23 mouse cellular contexts compared by ENCODE assay signal in genomic region chr4:142329600-142329999, GRCm38 (mm10).
DNase-seq lines count a peak whose midpoint lies in the region; ATAC-seq and TF ChIP-seq lines count a peak whose summit lies in the region.
"Had no signal": no experiment of that assay in that cellular context is flagged by ENCODE, and none has a peak within 500 bp of the region (broad histone marks: within the 10 kb centered on the region; RNA-seq: fewer than 3 reads in every experiment).

No protein-coding gene starts in this region.

- TF ChIP-seq POLR2A in lung, adult 2 months (IDR thresholded peaks at IDR 0.05; ENCODE audit: borderline replicate concordance, extremely low read depth, low read depth, low read length): no peak
- TF ChIP-seq POLR2A in cortical plate, adult 2 months (IDR thresholded peaks at IDR 0.05; ENCODE audit: extremely low read depth, insufficient read depth, low read length): no peak

- no peaks in the 10 kb centered on the region for H3K27me3 ChIP-seq in intestine, postnatal 0 days (replicated peaks; ENCODE audit: control insufficient read depth, insufficient read depth, low read length)
- no peaks in the 10 kb centered on the region for H3K27me3 ChIP-seq in intestine, embryonic 16.5 days (replicated peaks; ENCODE audit: control insufficient read depth, insufficient read depth, low read length)
- no peaks in the 10 kb centered on the region for H3K27me3 ChIP-seq in lung, postnatal 0 days (replicated peaks; ENCODE audit: insufficient read depth, low read length)
- H3K27me3 ChIP-seq: heart, embryonic 15.5 days; hindbrain, embryonic 15.5 days; intestine, embryonic 15.5 days; limb, embryonic 15.5 days; liver, embryonic 13.5 days had no signal

- no peak overlapping the region for H3K4me3 ChIP-seq in intestine, postnatal 0 days (ENCODE audit: low read depth, low read length)
- no peak overlapping the region for H3K4me3 ChIP-seq in intestine, embryonic 16.5 days (ENCODE audit: low read length)
- no peak overlapping the region for H3K4me3 ChIP-seq in lung, postnatal 0 days (ENCODE audit: low read depth, low read length)
- H3K4me3 ChIP-seq in lung, adult 2 months (replicated peaks; ENCODE audit: extremely low read depth, low read depth, low read length): no peak overlapping the region
- no peak overlapping the region for H3K4me3 ChIP-seq in cortical plate, adult 2 months (ENCODE audit: insufficient read depth, low read length)
- H3K4me3 ChIP-seq: erythroblast, embryonic 14.5 days; heart, embryonic 10.5 days; heart, embryonic 15.5 days; hindbrain, embryonic 15.5 days; intestine, embryonic 15.5 days; limb, embryonic 10.5 days; limb, embryonic 15.5 days; liver, embryonic 13.5 days had no signal

- no peak for ATAC-seq in cerebellum, adult (ENCODE audit: insufficient number of reproducible peaks, low FRiP score, low TSS enrichment)
- no peak for ATAC-seq in intestine, postnatal 0 days
- ATAC-seq in intestine, embryonic 16.5 days: no peak
- ATAC-seq in lung, postnatal 0 days: no peak
- no peak for ATAC-seq in inflammation-experienced regulatory T-cells, adult 6 months
- ATAC-seq: intestine, embryonic 15.5 days had no signal

- TF ChIP-seq EP300 in lung, postnatal 0 days (IDR thresholded peaks at IDR 0.05): no peak

- no peak overlapping the region for H3K9ac ChIP-seq in intestine, postnatal 0 days (ENCODE audit: low read depth, low read length)
- H3K9ac ChIP-seq in intestine, embryonic 16.5 days (ENCODE audit: low read depth, low read length): no peak overlapping the region
- no peak overlapping the region for H3K9ac ChIP-seq in lung, postnatal 0 days (replicated peaks; ENCODE audit: low read depth)
- H3K9ac ChIP-seq: heart, embryonic 15.5 days; hindbrain, embryonic 15.5 days; intestine, embryonic 15.5 days; limb, embryonic 15.5 days; liver, embryonic 13.5 days had no signal

- peak; percentile 49 for TF ChIP-seq CTCF in intestine, postnatal 0 days (IDR thresholded peaks at IDR 0.05; ENCODE audit: low read depth)
- peak; percentile 7; the same call in 1 of the 2 replicates for TF ChIP-seq CTCF in lung, postnatal 0 days (IDR thresholded peaks at IDR 0.05)
- TF ChIP-seq CTCF in lung, adult 2 months (IDR thresholded peaks at IDR 0.05; ENCODE audit: insufficient read depth, low read length): no peak
- 0 out of 2 replicates have a peak, but pooled peaks have one; percentile 4 for TF ChIP-seq CTCF in cortical plate, adult 2 months (IDR thresholded peaks at IDR 0.05; ENCODE audit: extremely low read depth, insufficient read depth, low read length)

- no peak overlapping the region for H3K27ac ChIP-seq in intestine, postnatal 0 days (ENCODE audit: low read depth, low read length)
- no peak overlapping the region for H3K27ac ChIP-seq in intestine, embryonic 16.5 days (ENCODE audit: low read length)
- H3K27ac ChIP-seq in lung, postnatal 0 days (ENCODE audit: low read length): no peak overlapping the region
- no peak overlapping the region for H3K27ac ChIP-seq in cortical plate, adult 2 months (ENCODE audit: insufficient read depth, low read length)
- H3K27ac ChIP-seq: heart, embryonic 10.5 days; heart, embryonic 15.5 days; hindbrain, embryonic 15.5 days; intestine, embryonic 15.5 days; limb, embryonic 10.5 days; limb, embryonic 15.5 days; liver, embryonic 13.5 days had no signal

- DNase-seq in cerebellum, postnatal 14 days: peak; percentile 52 to 54
- no peak for DNase-seq in lung, postnatal 0 days (ENCODE audit: low spot score)
- no peak for DNase-seq in lung, adult 2 months
- DNase-seq: adrenal gland, postnatal 14 days; gastrocnemius, postnatal 10 days; heart, postnatal 36 days; kidney, adult 9 months; liver, embryonic 13.5 days; lung, adult 18-20 months; thymus, postnatal 14 days had no signal

- H3K36me3 ChIP-seq in intestine, postnatal 0 days (ENCODE audit: control insufficient read depth, insufficient read depth): no peaks in the 10 kb centered on the region
- no peaks in the 10 kb centered on the region for H3K36me3 ChIP-seq in intestine, embryonic 16.5 days (ENCODE audit: control insufficient read depth, insufficient read depth, low read length)
- no peaks in the 10 kb centered on the region for H3K36me3 ChIP-seq in lung, postnatal 0 days (ENCODE audit: insufficient read depth, low read length)
- H3K36me3 ChIP-seq: heart, embryonic 10.5 days; heart, embryonic 15.5 days; hindbrain, embryonic 15.5 days; intestine, embryonic 15.5 days; limb, embryonic 10.5 days; limb, embryonic 15.5 days; liver, embryonic 13.5 days had no signal

- 0 out of 2 replicates have a peak, but pooled peaks cover 3% of the 10 kb centered on the region for H3K9me3 ChIP-seq in intestine, postnatal 0 days (ENCODE audit: control insufficient read depth)
- H3K9me3 ChIP-seq in intestine, embryonic 16.5 days (ENCODE audit: control insufficient read depth, low read length): peaks cover 4% of the 10 kb centered on the region; the same call in 1 of the 2 replicates
- H3K9me3 ChIP-seq in lung, postnatal 0 days (ENCODE audit: low read length): no peaks in the 10 kb centered on the region
- H3K9me3 ChIP-seq: heart, embryonic 15.5 days; hindbrain, embryonic 15.5 days; intestine, embryonic 15.5 days; limb, embryonic 10.5 days; limb, embryonic 15.5 days; liver, embryonic 13.5 days had no signal

- no peak overlapping the region for H3K4me2 ChIP-seq in intestine, postnatal 0 days (replicated peaks; ENCODE audit: low read depth)
- no peak overlapping the region for H3K4me2 ChIP-seq in intestine, embryonic 16.5 days (ENCODE audit: low read depth, low read length)
- no peak overlapping the region for H3K4me2 ChIP-seq in lung, postnatal 0 days (replicated peaks; ENCODE audit: low read depth, low read length)
- H3K4me2 ChIP-seq: heart, embryonic 15.5 days; hindbrain, embryonic 15.5 days; intestine, embryonic 15.5 days; limb, embryonic 15.5 days; liver, embryonic 13.5 days; midbrain, embryonic 11.5 days had no signal

- H3K4me1 ChIP-seq in intestine, postnatal 0 days (replicated peaks; ENCODE audit: control insufficient read depth, insufficient read depth, low read length): no peaks in the 10 kb centered on the region
- H3K4me1 ChIP-seq in intestine, embryonic 16.5 days (ENCODE audit: control insufficient read depth, insufficient read depth, low read length): 0 out of 2 replicates have a peak, but pooled peaks cover 4% of the 10 kb centered on the region
- no peaks in the 10 kb centered on the region for H3K4me1 ChIP-seq in lung, postnatal 0 days (ENCODE audit: insufficient read depth, low read depth, low read length)
- no peaks in the 10 kb centered on the region for H3K4me1 ChIP-seq in lung, adult 2 months (ENCODE audit: control insufficient read depth, insufficient read depth, low read length)
- H3K4me1 ChIP-seq in cortical plate, adult 2 months (ENCODE audit: control insufficient read depth, insufficient read depth, low read length): no peaks in the 10 kb centered on the region
- H3K4me1 ChIP-seq: heart, embryonic 10.5 days; heart, embryonic 15.5 days; hindbrain, embryonic 15.5 days; intestine, embryonic 15.5 days; limb, embryonic 10.5 days; liver, embryonic 13.5 days had no signal

- 91% methylated on average over 2 of the region's 2 CpGs for WGBS in intestine, postnatal 0 days
- WGBS in intestine, embryonic 16.5 days: 93% methylated on average over 2 of the region's 2 CpGs
- WGBS in lung, postnatal 0 days: 86% methylated on average over 2 of the region's 2 CpGs
- WGBS in lung, adult 2 months: 79% methylated on average over 2 of the region's 2 CpGs

Comparison
In these comparisons a context has a peak if more than half of its experiments do, and no peak if none do; other contexts are left out.
1. DNase-seq: peak in cerebellum, postnatal 14 days (2 of 2); none in lung, postnatal 0 days (single experiment) and lung, adult 2 months (single experiment).